Mouse (Mus musculus): ENCODE measurements around the gene Terf2. TPM values are rescaled to one million over a fixed set of nuclear protein-coding genes. Genes with fewer than 3 reads are reported as not detected.

Terf2 gene
- polyA plus RNA-seq, 1 experiment from 2014 or later, result 15.1 TPM

Small RNAs within 50 kb of the gene (microRNA-seq; reads per million reads assigned to microRNA genes)
- 1.7 reads per million, percentile 2 among the genes with 10 or more reads in this experiment for gene Mir7075 (ENCODE audit: borderline number of aligned reads)

Other genes starting within 250 kb of the Terf2 start
- gene Has3, start 226.3 kb downstream of the Terf2 start, polyA plus RNA-seq (2014; fragmentation: Nextera tagmentation; extraction: Ambion mirVana), result 0.70 and 0.77 TPM in 2 replicates
- gene Utp4, start 202.9 kb downstream of the Terf2 start, polyA plus RNA-seq (2014; fragmentation: Nextera tagmentation; extraction: Ambion mirVana), result 60.4 and 65.0 TPM in 2 replicates
- gene Sntb2, start 160.8 kb downstream of the Terf2 start, polyA plus RNA-seq (2014; fragmentation: Nextera tagmentation; extraction: Ambion mirVana), result 16.3 and 18.5 TPM in 2 replicates
- gene Vps4a, start 65.3 kb downstream of the Terf2 start, polyA plus RNA-seq (2014; fragmentation: Nextera tagmentation; extraction: Ambion mirVana), result 71.3 and 78.2 TPM in 2 replicates
- gene Pdf, start 47.9 kb downstream of the Terf2 start, polyA plus RNA-seq (2014; fragmentation: Nextera tagmentation; extraction: Ambion mirVana), result 30.5 and 31.7 TPM in 2 replicates
- 32.8 and 39.0 TPM in 2 replicates for gene Cog8, start 39.9 kb downstream of the Terf2 start, polyA plus RNA-seq (2014; fragmentation: Nextera tagmentation; extraction: Ambion mirVana)
- 97.3 and 98.4 TPM in 2 replicates for gene Nip7, start 39.7 kb downstream of the Terf2 start, polyA plus RNA-seq (2014; fragmentation: Nextera tagmentation; extraction: Ambion mirVana)
- gene Tmed6, start 30.9 kb downstream of the Terf2 start, polyA plus RNA-seq (2014; fragmentation: Nextera tagmentation; extraction: Ambion mirVana), result not detected in 2 replicates
- 78.5 and 86.5 TPM in 2 replicates for gene Cyb5b, start 54.1 kb upstream of the Terf2 start, polyA plus RNA-seq (2014; fragmentation: Nextera tagmentation; extraction: Ambion mirVana)
- gene Nfat5, start 196.9 kb upstream of the Terf2 start, polyA plus RNA-seq (2014; fragmentation: Nextera tagmentation; extraction: Ambion mirVana), result 13.7 and 13.8 TPM in 2 replicates

All from embryonic facial prominence, embryonic 14.5 days (tissue).